Mouse (Mus musculus) CD8-positive naive resting alpha-beta T cell, adult 2 months (primary cell): ENCODE measurements around the gene Gm6676.
"Not testable (repeated sequence)": the region's sequence is repeated elsewhere in the genome, so short reads cannot be mapped to it uniquely, and the experiment has no call there.

Experiments used
- DNase-seq, 2 experiments: peaks; one replicate each; pipeline ENCODE4 v3.0.0; 2022; ENCODE audit warnings: low read depth in 2 of 2, low spot score in 2 of 2

Gm6676 gene

DNA sequence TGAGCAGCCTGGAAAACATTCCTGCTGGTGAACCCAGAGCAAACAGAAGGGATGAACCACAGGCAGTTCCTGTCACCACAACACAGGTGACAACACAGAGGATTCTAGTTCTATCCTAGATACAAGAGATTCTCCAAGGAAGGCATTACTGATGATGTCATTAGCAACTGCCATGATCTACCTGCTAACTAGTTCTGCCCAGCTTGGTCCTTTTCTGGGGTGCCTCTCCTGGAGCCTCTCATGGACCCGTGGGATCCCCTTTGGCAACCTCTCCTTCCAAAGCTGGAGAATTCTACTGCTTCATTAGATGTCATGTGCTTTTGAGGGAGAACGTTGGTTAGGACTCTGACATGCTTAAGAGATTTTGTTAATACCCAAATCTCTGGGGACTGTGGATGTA lies at the start of gene Gm6676:
TSS of gene Gm6676 (minus strand) at position 101 of the 400 bp plus-strand sequence.
- not testable (repeated sequence) for DNase-seq

DNA sequence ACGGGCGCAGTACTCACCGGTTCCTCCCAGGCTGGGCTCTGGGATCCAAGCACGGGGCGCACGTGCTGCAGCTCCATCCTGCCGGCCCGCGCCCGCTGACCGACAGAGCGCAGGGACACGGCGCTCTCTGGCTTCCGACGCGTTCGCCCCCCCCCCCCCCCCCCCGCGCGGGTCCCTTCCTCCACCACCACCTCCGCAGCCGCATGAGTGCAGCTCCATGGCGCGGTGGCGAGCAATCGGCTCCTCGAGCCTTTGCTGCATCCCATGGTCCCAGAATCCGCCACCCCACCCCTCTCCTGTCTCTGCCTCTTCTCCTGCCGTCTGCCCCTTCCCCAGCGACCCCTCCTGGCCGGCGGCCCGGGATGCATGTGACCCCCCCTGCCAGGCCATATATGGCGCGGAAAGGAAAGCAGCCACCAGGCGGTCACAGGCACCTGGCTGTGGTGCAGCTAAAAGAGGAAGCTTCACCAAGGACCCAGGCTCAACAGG lies 49.3 kb upstream of the Gm6676 start, which contains the start of gene Gm3512:
TSS of gene Gm3512 (minus strand) at position 51 of the 489 bp plus-strand sequence.
- not testable (repeated sequence) for DNase-seq

DNA sequence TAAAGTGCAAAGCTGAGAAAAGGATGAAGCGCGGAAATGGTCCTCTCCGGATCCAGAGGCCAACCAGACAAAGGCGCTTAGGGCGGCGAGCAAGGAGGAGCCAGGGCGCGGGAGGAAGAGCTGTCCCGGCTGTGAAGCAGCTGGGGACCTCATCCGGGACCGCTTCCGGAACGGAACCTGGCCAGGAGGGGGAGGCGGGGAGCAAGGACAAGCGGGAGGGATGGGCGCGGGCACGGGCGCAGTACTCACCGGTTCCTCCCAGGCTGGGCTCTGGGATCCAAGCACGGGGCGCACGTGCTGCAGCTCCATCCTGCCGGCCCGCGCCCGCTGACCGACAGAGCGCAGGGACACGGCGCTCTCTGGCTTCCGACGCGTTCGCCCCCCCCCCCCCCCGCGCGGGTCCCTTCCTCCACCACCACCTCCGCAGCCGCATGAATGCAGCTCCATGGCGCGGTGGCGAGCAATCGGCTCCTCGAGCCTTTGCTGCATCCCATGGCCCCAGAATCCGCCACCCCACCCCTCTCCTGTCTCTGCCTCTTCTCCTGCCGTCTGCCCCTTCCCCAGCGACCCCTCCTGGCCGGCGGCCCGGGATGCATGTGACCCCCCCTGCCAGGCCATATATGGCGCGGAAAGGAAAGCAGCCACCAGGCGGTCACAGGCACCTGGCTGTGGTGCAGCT lies 19.9 kb downstream of the Gm6676 start:
- DNase-seq = not testable (repeated sequence)

DNA sequence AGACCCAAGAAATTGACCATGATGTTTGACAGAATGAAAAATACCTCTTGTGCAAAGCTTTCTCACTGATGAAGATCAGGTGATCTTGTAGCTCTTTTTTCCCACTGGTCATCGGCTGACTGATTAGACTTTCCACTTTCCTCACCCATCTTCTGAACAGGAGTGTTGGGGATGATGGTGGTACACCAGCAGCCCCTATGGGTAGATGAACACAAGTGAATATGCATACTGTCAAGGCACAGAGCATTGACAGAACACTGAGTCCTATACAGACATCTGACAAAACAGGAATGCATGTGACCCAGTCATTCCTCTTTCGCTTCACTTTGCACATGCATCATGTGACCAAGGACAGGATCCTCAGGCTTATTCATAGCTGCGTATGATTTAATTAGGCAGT lies 24.7 kb downstream of the Gm6676 start, which contains the start of gene Gm3696:
TSS of gene Gm3696 (minus strand) at position 101 of the 400 bp plus-strand sequence.
- DNase-seq = not testable (repeated sequence)
